Mouse (Mus musculus) inflammation-experienced regulatory T-cells (primary cell): Measurements from ENCODE around the gene Tbxa2r. TPM values are rescaled to one million over a fixed set of nuclear protein-coding genes. Genes with fewer than 3 reads are reported as not detected.

Experiments used
- polyA plus RNA-seq, 2 experiments: library from polyadenylated mRNA; unstranded; fragments of 100-300 nt; shearing (Covaris generic); gene quantifications; one replicate each; pipeline ENCODE4 v1.2.1; 2017

Tbxa2r gene
- 10 to 100 TPM; 63.1 to 66.4 TPM for polyA plus RNA-seq

GRCm38 (mm10) chr10:81328386-81328785 is at the start of gene Tbxa2r:
Tbxa2r (plus strand) TSS chr10:81328731.

GRCm38 (mm10) chr10:81291511-81292104 is 36.9 kb upstream of the Tbxa2r start, which contains the start of gene Tjp3:
Tjp3 (minus strand) TSS chr10:81291581.

GRCm38 (mm10) chr10:81292554-81293333 is 35.8 kb upstream of the Tbxa2r start, which contains the start of gene Pip5k1c:
Pip5k1c (plus strand) TSS chr10:81292963.

GRCm38 (mm10) chr10:81320550-81321347 is 7.8 kb upstream of the Tbxa2r start, which contains the start of gene Cactin:
Cactin (plus strand) TSS chr10:81321103.

GRCm38 (mm10) chr10:81342686-81343505 is 14.4 kb downstream of the Tbxa2r start, which contains the start of gene Gipc3:
Gipc3 (minus strand) TSS chr10:81343266.

DNA sequence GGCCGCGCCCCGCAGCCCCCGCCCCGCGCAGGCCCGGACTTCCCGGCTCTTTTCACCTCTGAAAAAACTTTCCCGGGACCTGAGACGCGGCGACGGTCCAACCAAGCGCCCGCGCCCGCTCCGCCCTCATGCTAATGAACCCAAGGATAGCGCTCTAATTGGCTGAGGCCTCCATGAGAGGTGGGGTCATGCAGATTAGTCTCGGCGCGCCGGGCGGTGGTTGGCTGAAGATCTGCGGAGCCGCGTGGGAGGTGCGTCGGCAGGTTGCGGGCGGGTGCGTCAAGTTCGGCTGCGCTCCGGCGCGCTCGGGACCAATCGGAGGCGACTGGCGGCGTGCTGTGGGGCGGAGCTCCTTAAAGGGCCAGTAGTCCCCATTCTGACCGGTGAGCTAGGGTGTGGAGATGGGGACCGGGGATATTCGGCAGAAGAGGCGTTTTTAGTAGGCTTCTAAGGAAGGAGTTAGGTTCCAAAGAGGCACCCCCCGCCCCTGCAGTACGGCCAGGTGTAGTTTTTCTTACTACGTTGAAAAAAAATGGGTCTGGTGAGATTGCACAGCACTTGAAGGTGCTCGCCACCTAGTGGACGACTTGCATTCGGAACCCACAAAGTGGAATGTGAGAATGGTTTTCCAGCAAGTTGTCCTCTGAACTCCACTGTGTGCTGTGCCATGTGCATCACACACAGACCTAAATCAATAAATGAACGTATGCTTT is 22.0 kb downstream of the Tbxa2r start, which contains the start of gene Hmg20b:
Gene Hmg20b, minus strand, starts transcription at position 130 of the 713 bp plus-strand sequence.

GRCm38 (mm10) chr10:81356991-81357844 is 28.7 kb downstream of the Tbxa2r start, which contains the start of gene Mfsd12:
Mfsd12 (plus strand) TSS chr10:81357491.

GRCm38 (mm10) chr10:81365672-81366476 is 37.3 kb downstream of the Tbxa2r start, which contains the start of gene 4930404N11Rik:
4930404N11Rik (minus strand) TSS chr10:81365816.

DNA sequence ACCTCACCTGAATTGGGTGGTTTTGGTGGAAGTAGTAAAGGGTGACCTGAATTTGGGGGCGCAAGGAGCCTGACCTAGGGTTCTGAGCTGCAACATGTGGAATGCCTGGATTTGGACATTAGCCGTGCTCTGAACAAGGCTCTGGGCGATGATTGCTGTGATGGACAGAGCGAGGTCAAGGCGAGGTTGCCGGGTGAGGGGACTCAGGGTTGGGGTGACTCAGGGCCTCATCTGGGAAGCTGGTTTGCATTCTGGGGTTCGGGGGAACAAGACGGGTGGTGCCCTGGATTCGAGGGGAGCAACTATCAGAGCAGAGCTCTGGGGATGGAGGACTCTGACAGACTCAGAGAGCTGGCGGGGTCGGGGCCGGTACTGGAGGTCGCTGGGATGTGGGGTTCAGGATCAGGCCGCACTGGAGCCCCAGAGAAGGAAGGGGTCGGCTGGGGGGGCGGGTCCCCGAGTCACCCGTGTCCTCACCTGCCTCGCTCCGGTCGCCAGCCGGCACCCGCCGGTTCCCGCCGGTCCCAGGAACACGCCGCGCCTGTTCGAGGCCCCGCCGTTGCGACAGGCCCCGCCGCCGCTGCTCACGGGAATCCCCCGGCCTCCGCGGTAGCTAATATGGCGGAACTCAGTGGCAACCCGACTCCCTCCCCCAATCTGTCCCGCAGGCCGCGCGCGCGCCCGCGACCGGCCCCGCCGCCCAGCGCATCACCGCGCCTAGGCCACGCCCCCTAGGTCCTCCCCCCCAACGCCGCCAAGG is 49.4 kb downstream of the Tbxa2r start, which contains the start of gene Fzr1:
Gene Fzr1, minus strand, starts transcription at position 724 of the 760 bp plus-strand sequence.

GRCm38 (mm10) chr10:81383802-81384604 is 55.5 kb downstream of the Tbxa2r start, which contains the start of the genes Dohh and Gm48551:
Dohh (plus strand) TSS chr10:81384428.
Gm48551 (plus strand) TSS chr10:81384466.

Other genes starting within 250 kb of the Tbxa2r start
- gene Creb3l3, start 229.9 kb upstream of the Tbxa2r start, polyA plus RNA-seq, result 1 to 10 TPM in 1 of 2 experiments, not detected in 1; 3.7 TPM
- 100 to 1,000 TPM; 173 to 181 TPM for gene Map2k2, start 222.8 kb upstream of the Tbxa2r start, polyA plus RNA-seq
- gene Zbtb7a, start 193.5 kb upstream of the Tbxa2r start, polyA plus RNA-seq, result 10 to 100 TPM; 80.7 to 89.3 TPM
- 10 to 100 TPM; 47.9 to 52.2 TPM for gene Pias4, start 160.8 kb upstream of the Tbxa2r start, polyA plus RNA-seq
- gene Eef2, start 152.1 kb upstream of the Tbxa2r start, polyA plus RNA-seq, result 100 to 1,000 TPM; 560 to 709 TPM
- gene Dapk3, start 145.7 kb upstream of the Tbxa2r start, polyA plus RNA-seq, result 100 to 1,000 TPM in 1 of 2 experiments, 10 to 100 TPM in 1; 79.0 to 108 TPM
- gene 4930442H23Rik, start 144.9 kb upstream of the Tbxa2r start, polyA plus RNA-seq, result under 1 TPM in 1 of 2 experiments, not detected in 1; 0.19 TPM
- 1 to 10 TPM in 1 of 2 experiments, under 1 TPM in 1; 0.34 to 3.1 TPM for gene Nmrk2, start 126.7 kb upstream of the Tbxa2r start, polyA plus RNA-seq
- 1 to 10 TPM; 1.6 to 5.6 TPM for gene Atcay, start 97.9 kb upstream of the Tbxa2r start, polyA plus RNA-seq
- gene Zfr2, start 95.6 kb upstream of the Tbxa2r start, polyA plus RNA-seq, result 1 to 10 TPM; 7.6 TPM
- 100 to 1,000 TPM in 1 of 2 experiments, 10 to 100 TPM in 1; 57.1 to 143 TPM for gene Matk, start 75.8 kb upstream of the Tbxa2r start, polyA plus RNA-seq
- gene Mrpl54, start 61.8 kb upstream of the Tbxa2r start, polyA plus RNA-seq, result 10 to 100 TPM; 81.0 to 96.1 TPM
- gene Apba3, start 61.8 kb upstream of the Tbxa2r start, polyA plus RNA-seq, result 10 to 100 TPM; 42.7 to 44.7 TPM
- gene Tjp3, start 37.1 kb upstream of the Tbxa2r start, polyA plus RNA-seq, result 10 to 100 TPM; 19.3 to 24.9 TPM
- gene Pip5k1c, start 35.8 kb upstream of the Tbxa2r start, polyA plus RNA-seq, result 10 to 100 TPM; 83.6 to 95.1 TPM
- 10 to 100 TPM; 61.4 to 82.7 TPM for gene Cactin, start 7.6 kb upstream of the Tbxa2r start, polyA plus RNA-seq
- gene Gipc3, start 14.5 kb downstream of the Tbxa2r start, polyA plus RNA-seq, result under 1 TPM in 1 of 2 experiments, not detected in 1; 0.49 TPM
- 10 to 100 TPM; 35.3 to 47.8 TPM for gene Hmg20b, start 21.7 kb downstream of the Tbxa2r start, polyA plus RNA-seq
- gene Mfsd12, start 28.8 kb downstream of the Tbxa2r start, polyA plus RNA-seq, result 1 to 10 TPM; 4.9 to 7.1 TPM
- 1 to 10 TPM; 1.7 to 4.3 TPM for gene 4930404N11Rik, start 37.1 kb downstream of the Tbxa2r start, polyA plus RNA-seq
- gene Fzr1, start 49.8 kb downstream of the Tbxa2r start, polyA plus RNA-seq, result 10 to 100 TPM; 62.2 to 65.0 TPM
- 10 to 100 TPM; 30.8 to 32.1 TPM for gene Dohh, start 55.7 kb downstream of the Tbxa2r start, polyA plus RNA-seq
- 1 to 10 TPM; 2.6 to 5.0 TPM for gene Gm48551, start 55.7 kb downstream of the Tbxa2r start, polyA plus RNA-seq
- 1 to 10 TPM in 1 of 2 experiments, under 1 TPM in 1; 0.57 to 1.1 TPM for gene Gm48552, start 60.3 kb downstream of the Tbxa2r start, polyA plus RNA-seq
- 1 to 10 TPM in 1 of 2 experiments, not detected in 1; 5.5 TPM for gene Smim24, start 64.3 kb downstream of the Tbxa2r start, polyA plus RNA-seq
- 10 to 100 TPM; 20.7 to 22.4 TPM for gene Nfic, start 126.9 kb downstream of the Tbxa2r start, polyA plus RNA-seq
- gene Celf5, start 154.0 kb downstream of the Tbxa2r start, polyA plus RNA-seq, result under 1 TPM; 0.24 to 0.31 TPM
- gene Ncln, start 167.7 kb downstream of the Tbxa2r start, polyA plus RNA-seq, result 100 to 1,000 TPM in 1 of 2 experiments, 10 to 100 TPM in 1; 98.8 to 103 TPM
- 10 to 100 TPM; 59.0 to 73.6 TPM for gene S1pr4, start 171.4 kb downstream of the Tbxa2r start, polyA plus RNA-seq
- 10 to 100 TPM; 29.0 to 32.4 TPM for gene Gna15, start 195.5 kb downstream of the Tbxa2r start, polyA plus RNA-seq
- 10 to 100 TPM; 15.9 to 26.6 TPM for gene Gna11, start 216.5 kb downstream of the Tbxa2r start, polyA plus RNA-seq
- 1,000 to 10,000 TPM; 1,037 to 1,181 TPM for gene Aes, start 230.8 kb downstream of the Tbxa2r start, polyA plus RNA-seq
- gene Tle2, start 245.8 kb downstream of the Tbxa2r start, polyA plus RNA-seq, result 1 to 10 TPM; 2.8 to 5.1 TPM